Mouse (Mus musculus) erythroblast, embryonic 14.5 days (primary cell): Measurements from ENCODE around the gene Actr1a. TPM values are rescaled to one million over a fixed set of nuclear protein-coding genes. Genes with fewer than 3 reads are reported as not detected.

Experiments
- H3K27me3 ChIP-seq: 2 replicates; pipeline ENCODE4 v1.6.1; 2012; ENCODE audit warnings: inconsistent platforms; ENCODE audit not compliant: control insufficient read depth
- H3K36me3 ChIP-seq: 2 replicates; pipeline ENCODE4 v1.6.1; 2012; ENCODE audit warnings: mild to moderate bottlenecking, inconsistent platforms; ENCODE audit not compliant: control insufficient read depth
- H3K4me1 ChIP-seq: 2 replicates; pipeline ENCODE4 v1.6.1; 2012; ENCODE audit warnings: inconsistent platforms; ENCODE audit not compliant: control insufficient read depth
- H3K4me3 ChIP-seq: replicated peaks from 2 replicates; pipeline ENCODE3; 2012; ENCODE audit warnings: moderate library complexity, mild to moderate bottlenecking, inconsistent platforms
- H3K9me3 ChIP-seq: 2 replicates; pipeline ENCODE4 v1.6.1; 2012; ENCODE audit warnings: low read length, inconsistent platforms, mixed read lengths; ENCODE audit not compliant: control insufficient read depth
- GATA1 ChIP-seq: IDR thresholded peaks from 2 replicates; pipeline ENCODE4 v1.6.1; 2012; ENCODE audit warnings: low read length, inconsistent platforms, mixed read lengths
- TAL1 ChIP-seq: IDR thresholded peaks from 3 replicates; pipeline ENCODE4 v1.6.1; 2012; ENCODE audit warnings: low read length, inconsistent platforms, mixed read lengths
- polyA plus RNA-seq: library from polyadenylated mRNA; stranded (reverse); fragments of >175 nt; gene quantifications from 2 replicates; pipeline ENCODE4 v1.2.3, GENCODE M21; 2012

Gene Actr1a
- polyA plus RNA-seq, 1 experiment: 4.0 TPM

DNA sequence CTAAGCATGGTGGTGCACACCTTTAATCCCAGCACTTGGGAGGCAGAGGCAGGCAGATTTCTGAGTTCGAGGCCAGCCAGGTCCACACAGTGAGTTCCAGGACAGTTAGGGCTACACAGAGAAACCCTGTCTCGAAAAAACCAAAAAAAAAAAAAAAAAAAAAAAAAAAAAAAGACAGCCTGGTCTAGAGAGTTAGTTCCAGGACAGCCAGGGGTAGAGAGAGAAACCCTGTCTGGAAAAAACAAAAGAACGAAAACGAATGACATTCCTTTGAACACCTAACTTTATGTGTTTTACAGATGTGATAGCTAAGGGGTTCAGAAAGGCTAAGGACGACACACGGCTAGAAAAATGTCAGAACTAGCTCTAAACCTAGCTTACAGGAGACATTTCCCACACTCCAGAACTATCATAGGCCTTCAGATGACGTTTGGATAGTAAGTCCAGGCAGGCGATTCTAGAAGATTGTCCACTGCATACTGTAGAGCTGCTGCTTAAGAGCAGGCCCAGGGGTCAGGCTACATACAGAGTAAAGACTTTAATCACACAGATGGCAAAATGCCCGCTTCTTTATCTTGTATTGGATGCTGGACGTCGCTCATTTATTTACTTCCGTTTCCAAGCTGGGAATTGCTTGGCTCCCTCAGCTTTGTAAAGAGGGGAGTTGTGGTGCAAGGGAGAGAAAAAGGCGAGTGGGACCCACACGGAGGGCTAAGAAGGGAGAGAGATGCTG lies 47.4 kb downstream of the Actr1a start:
- TF ChIP-seq GATA1: no peak
- TF ChIP-seq TAL1: no peak
- Histone ChIP-seq H3K27me3 (peaks cover 86% of the 10 kb centered on the region), H3K36me3 (no peaks in the 10 kb centered on the region), H3K4me3 (peak overlapping the region; percentile 55), H3K4me1 (peaks cover 16% of the 10 kb centered on the region), H3K9me3 (peaks cover 7% of the 10 kb centered on the region; the same call in 1 of the 2 replicates)

DNA sequence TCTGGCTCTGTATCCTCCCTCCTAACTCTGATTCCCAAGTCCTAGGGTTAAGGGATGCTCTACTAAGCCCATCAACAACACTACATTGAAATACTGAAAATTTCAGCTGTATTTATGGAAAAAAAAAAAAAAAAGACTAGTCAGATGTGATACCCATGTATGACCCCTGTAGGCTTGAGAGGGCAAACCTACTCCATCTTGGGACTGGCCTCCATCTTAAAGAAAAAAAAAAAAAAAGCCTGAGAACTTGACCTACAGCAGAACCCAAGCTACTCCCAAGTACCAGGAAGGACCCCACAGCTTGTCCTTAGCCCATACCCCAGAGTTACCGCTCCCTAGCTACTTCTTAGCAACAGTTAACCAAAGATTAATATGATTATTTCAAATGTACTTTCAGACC lies 48.4 kb downstream of the Actr1a start:
- Histone ChIP-seq H3K27me3 (peaks cover 83% of the 10 kb centered on the region), H3K4me1 (peaks cover 11% of the 10 kb centered on the region), H3K36me3 (no peaks in the 10 kb centered on the region), H3K4me3 (no peak overlapping the region), H3K9me3 (peaks cover 7% of the 10 kb centered on the region; the same call in 1 of the 2 replicates)
- TF ChIP-seq GATA1 (no peak), TAL1 (no peak)

- Histone ChIP-seq H3K9me3 (peaks cover 7% of the 10 kb centered on the region; the same call in 1 of the 2 replicates), H3K36me3 (no peaks in the 10 kb centered on the region), H3K4me1 (peaks cover 15% of the 10 kb centered on the region), H3K27me3 (peaks cover 60% of the 10 kb centered on the region), H3K4me3 (no peak overlapping the region)
- TF ChIP-seq GATA1 (no peak), TAL1 (no peak)
Measured at GRCm38 (mm10) chr19:46344710-46345419, 50.7 kb downstream of the Actr1a start.

GRCm38 (mm10) chr19:46339287-46339971 lies 56.1 kb downstream of the Actr1a start:
- Histone ChIP-seq H3K27me3 (peaks cover 10% of the 10 kb centered on the region), H3K4me3 (peak overlapping the region; percentile 71), H3K4me1 (peaks cover 41% of the 10 kb centered on the region), H3K36me3 (peaks cover 7% of the 10 kb centered on the region), H3K9me3 (no peaks in the 10 kb centered on the region)
- TF ChIP-seq TAL1 (no peak), GATA1 (no peak)

DNA sequence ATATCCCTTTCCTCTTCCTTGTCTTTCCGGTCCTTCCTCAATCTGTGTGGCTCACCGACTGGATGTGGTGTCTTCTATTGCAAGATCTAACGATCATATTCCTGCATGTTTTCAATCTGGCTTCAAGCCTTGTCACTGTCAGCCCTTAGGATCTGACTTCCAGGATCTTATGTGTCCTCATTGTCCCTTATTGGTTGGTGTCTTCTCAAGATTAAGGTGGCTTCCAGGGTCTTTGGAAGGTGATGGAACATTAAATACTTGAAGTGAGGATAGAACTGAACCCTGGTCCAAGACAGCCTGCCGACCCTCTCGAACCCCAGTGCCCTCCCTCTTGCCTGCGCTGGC lies 56.6 kb downstream of the Actr1a start:
- peak overlapping the region; percentile 71 for H3K4me3 ChIP-seq
- peaks cover 7% of the 10 kb centered on the region for H3K27me3 ChIP-seq
- TF ChIP-seq GATA1: no peak
- no peak for TF ChIP-seq TAL1
- H3K36me3 ChIP-seq: peaks cover 7% of the 10 kb centered on the region
- peaks cover 41% of the 10 kb centered on the region for H3K4me1 ChIP-seq
- H3K9me3 ChIP-seq: no peaks in the 10 kb centered on the region

- peak within 1 kb of the TSS; percentile 71 for H3K4me3 ChIP-seq
- peaks cover 39% of the 10 kb centered on the region for H3K4me1 ChIP-seq
- no peak for TF ChIP-seq TAL1
- TF ChIP-seq GATA1: peak; percentile 69
Measured at GRCm38 (mm10) chr19:46338331-46338936, 57.1 kb downstream of the Actr1a start, which contains the start of gene Cuedc2. Cuedc2 (minus strand) TSS chr19:46338702.

DNA sequence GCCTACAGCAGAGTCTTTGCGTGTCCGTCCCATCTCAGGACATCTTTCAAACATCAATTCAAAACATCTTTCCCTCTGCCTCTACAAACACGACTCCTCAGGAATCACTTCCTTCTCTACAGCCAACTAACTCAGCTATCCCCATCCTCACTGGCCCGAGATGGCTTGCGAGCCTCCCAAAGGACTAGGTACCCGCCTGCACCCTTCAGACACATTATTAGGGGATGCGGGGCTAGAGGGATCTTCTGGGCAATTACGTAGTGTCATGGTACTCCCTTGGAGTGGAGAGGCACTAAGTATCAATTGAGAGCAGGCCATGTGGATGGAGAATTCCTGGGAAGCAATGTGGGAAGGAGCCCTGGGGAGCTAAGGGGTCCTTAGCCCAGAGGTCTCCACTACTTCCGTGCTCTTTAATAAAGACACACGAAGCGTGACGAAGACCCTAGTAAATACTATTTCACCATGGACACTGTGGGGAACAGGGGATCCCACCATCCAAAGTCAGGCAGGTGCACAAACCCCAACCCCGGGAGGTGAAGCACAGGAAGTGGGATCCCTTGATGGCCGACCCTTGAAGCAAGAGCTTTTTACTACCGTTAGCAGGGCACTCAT lies 57.7 kb downstream of the Actr1a start:
- Histone ChIP-seq H3K9me3 (no peaks in the 10 kb centered on the region), H3K36me3 (peaks cover 7% of the 10 kb centered on the region), H3K4me1 (peaks cover 39% of the 10 kb centered on the region), H3K27me3 (no peaks in the 10 kb centered on the region; the same call in 1 of the 2 replicates), H3K4me3 (peak overlapping the region; percentile 71)
- no peak for TF ChIP-seq TAL1

More at GRCm38 (mm10) chr19:46338331-46338936, 57.1 kb downstream of the Actr1a start, which contains the start of gene Cuedc2:
- Histone ChIP-seq H3K9me3 (no peaks in the 10 kb centered on the region), H3K36me3 (peaks cover 7% of the 10 kb centered on the region), H3K27me3 (peaks cover 2% of the 10 kb centered on the region)

DNA sequence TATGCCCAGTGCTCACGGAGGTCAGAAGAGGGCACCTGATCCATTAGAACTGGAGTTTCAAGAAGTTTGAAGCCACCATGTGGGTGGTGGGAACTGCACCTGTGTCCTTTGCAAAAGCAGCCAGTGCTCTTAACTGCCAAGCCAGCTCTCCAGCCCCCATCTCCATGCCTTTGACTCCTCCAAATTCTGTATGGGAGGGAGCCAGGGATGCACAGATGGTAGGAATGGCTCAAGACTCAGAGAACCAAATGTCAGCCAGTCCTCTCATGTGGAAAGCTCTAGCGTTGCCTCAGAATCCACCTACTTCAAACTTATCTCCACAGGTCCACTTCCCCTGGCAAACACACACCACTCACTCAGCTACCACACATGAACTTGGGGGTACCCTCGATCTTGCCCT lies 61.6 kb downstream of the Actr1a start:
- Histone ChIP-seq H3K9me3 (no peaks in the 10 kb centered on the region), H3K4me3 (no peak overlapping the region), H3K36me3 (peaks cover 33% of the 10 kb centered on the region), H3K4me1 (peaks cover 43% of the 10 kb centered on the region), H3K27me3 (peaks cover 6% of the 10 kb centered on the region)
- TF ChIP-seq GATA1 (no peak), TAL1 (no peak)
